In genomic region chr15:27305035-27305434, GRCm38 (mm10) we compare ENCODE assay signal across 16 mouse cellular contexts.
"Had no signal": no experiment of that assay in that cellular context is flagged by ENCODE, and none has a peak within 500 bp of the region (broad histone marks: within the 10 kb centered on the region; RNA-seq: fewer than 3 reads in every experiment).

No protein-coding gene starts in this region.

- H3K27me3 ChIP-seq: neural tube, embryonic 12.5 days; neural tube, embryonic 13.5 days; neural tube, embryonic 15.5 days; stomach, embryonic 15.5 days had no signal

- H3K4me3 ChIP-seq: neural tube, embryonic 12.5 days; neural tube, embryonic 13.5 days; neural tube, embryonic 15.5 days; stomach, embryonic 15.5 days had no signal

- H3K36me3 ChIP-seq: neural tube, embryonic 12.5 days; neural tube, embryonic 13.5 days; neural tube, embryonic 15.5 days; stomach, embryonic 15.5 days had no signal

- H3K27ac ChIP-seq: neural tube, embryonic 12.5 days; neural tube, embryonic 13.5 days; neural tube, embryonic 15.5 days; stomach, embryonic 15.5 days; stomach, postnatal 0 days had no signal

- H3K4me2 ChIP-seq: neural tube, embryonic 12.5 days; neural tube, embryonic 13.5 days; neural tube, embryonic 15.5 days; stomach, embryonic 15.5 days had no signal

- H3K4me1 ChIP-seq: neural tube, embryonic 12.5 days; neural tube, embryonic 13.5 days; neural tube, embryonic 15.5 days; stomach, embryonic 15.5 days had no signal

- H3K9ac ChIP-seq: neural tube, embryonic 12.5 days; neural tube, embryonic 13.5 days; neural tube, embryonic 15.5 days; stomach, embryonic 15.5 days had no signal

- H3K9me3 ChIP-seq: neural tube, embryonic 12.5 days; neural tube, embryonic 13.5 days; neural tube, embryonic 15.5 days; stomach, embryonic 15.5 days had no signal

- DNase-seq: right cerebral cortex, adult 18-20 months; right cerebral cortex, postnatal 14 days; right cerebral cortex, postnatal 25 days; right cerebral cortex, postnatal 4 days; spleen, adult 18-20 months; thymus, adult 18-20 months; thymus, adult 2 months; thymus, postnatal 14 days; thymus, postnatal 25 days; thymus, postnatal 36 days; thymus, postnatal 4 days had no signal
